Mouse (Mus musculus) naive thymus-derived CD4-positive, alpha-beta T cell, adult 2 months (primary cell): Measurements from ENCODE around the gene Hoxd8.

Experiments used
- DNase-seq: peaks from one replicate; pipeline ENCODE4 v3.0.0-alpha.2; 2011; ENCODE audit warnings: low read depth

The Hoxd8 gene

DNA sequence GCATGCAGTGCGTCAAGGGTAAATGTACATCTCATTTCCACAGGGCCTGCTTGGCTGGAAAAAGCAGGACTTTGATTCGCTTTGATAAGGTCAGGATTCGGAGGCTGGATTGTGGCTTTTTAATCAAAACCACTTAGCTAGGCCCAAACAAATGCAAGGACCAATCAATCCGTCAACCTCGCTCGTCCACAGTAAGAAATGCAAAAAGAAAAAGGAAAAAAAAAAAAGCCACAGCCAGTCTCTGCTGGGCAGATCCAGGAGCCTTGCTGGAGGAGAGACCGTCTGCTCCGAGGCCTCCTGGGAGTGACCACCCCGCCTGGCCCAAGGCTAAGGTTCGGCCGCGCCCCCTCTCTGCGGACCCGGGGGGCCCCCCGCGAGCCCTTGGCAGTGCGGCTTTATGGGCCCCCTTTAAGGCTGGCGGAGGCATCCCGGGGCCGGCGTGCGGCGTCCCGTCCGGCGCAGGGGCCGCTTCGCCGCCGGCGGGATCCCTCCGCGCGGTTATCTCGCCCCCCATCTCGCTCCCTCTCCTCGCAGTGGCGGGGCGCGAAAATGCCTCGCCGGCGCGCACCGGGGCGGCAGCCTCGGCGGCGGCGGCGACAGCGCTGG is at the start of gene Hoxd8:
Hoxd8 (plus strand) TSS at position 223 of the 606 bp plus-strand sequence.
- DNase-seq: no peak

DNA sequence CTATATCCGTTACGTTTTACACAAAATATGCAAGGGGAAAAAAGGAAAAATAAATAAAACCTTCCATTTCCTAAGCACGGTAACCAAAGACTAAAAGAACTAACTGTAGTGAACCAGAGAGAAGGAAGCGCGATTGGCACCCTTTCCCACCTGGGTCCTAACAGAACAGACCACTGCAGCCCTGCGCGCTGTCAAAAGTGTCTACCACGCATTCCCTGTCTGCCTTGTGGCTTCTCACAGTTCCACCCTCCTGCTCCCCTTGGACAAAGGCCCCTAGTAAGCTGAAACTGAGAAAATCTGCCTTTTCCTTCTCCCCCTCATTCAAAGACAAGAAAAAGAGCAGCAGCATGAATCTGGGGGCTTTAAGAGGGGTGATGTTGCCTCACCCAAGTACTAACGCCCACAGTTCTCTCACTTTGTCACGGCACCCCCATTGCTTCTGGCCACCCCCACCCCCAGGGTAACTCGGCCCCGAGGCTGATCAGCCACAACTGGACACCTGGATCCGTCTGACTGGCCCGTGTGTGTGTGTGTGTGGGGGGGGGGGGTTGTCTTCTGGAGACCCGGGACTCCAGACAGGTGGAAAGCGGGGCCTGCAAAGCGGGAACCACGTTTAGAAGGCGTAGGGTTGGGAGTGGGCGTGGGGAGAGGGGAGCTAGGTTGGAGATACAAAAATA is 49.5 kb upstream of the Hoxd8 start:
- no peak for DNase-seq

DNA sequence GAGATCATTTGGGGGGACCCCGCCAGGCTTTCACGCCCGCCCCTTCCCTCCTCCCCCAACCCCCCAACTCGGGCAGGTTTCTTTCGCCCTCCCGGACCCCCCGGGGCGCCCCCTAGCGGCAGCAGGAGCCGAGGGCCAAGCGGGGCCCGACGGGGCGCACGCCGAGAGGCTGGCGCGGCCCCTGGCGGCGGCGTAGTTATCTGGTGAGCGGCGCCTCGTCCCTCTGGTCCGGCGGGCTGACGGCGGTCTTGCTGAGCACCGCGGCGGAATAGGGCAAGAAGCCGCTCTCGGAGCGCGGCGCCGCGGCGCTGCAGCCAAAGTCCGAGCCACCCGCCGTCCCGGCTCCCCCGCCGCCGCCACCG is 49.0 kb upstream of the Hoxd8 start:
- DNase-seq: no peak

DNA sequence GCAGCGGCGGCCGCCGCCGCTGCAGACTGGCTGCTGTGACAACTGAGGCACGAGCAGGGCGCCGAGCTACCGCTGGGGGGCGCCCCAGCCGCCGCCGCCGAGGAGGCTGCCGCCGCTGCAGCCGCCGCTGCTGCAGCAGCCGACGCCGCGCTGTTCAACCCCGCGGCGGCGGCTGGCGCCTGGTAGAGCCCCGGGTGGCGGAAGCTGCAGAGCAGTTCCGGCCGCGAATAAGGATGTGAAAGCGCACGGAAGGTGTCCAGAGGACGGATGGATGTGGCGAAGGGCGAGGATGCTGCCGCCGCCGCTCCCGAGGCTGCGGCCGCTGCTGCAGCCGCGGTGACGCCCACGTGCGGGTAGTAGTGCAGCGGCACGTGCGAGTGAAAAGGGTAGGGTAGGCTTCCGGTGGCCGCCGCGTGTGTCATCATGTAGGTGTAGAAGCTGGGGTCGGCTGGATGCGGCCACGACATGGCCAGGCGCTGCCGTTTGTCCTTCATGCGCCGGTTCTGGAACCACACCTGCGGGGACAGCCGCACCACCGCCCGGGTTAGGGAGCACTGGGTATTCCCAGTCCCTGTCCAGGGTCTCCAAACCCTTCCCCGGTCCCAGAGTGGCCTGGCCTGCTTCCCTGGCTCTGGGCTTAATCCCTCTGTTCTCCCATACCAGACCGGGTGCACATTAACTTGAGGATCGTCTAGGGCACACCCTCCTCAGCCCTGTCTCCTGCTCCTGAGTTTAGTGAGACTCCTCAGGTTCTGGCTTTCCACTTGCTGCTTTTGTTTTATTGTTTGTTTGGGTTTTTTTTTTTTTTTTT is 48.4 kb upstream of the Hoxd8 start:
- DNase-seq: peak; percentile 45

DNA sequence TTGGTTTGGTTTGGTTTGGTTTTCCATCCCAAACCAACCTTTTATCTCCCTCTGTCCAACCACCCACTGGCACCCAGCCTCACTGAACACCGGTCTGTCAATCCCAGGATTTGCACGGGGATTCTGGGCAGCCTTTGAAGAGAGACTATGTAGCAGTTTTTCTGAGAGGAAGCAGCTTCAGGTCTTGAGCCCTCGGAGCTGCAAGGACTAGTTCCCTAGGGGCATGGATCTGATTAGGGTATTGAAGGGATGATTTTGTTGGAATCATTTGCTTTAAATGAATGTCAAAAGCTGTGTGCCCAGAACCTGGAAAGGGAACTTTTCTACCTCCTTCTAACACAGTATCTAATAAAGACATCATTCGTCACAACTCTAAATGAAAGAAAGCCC is 47.8 kb upstream of the Hoxd8 start:
- DNase-seq: no peak

DNA sequence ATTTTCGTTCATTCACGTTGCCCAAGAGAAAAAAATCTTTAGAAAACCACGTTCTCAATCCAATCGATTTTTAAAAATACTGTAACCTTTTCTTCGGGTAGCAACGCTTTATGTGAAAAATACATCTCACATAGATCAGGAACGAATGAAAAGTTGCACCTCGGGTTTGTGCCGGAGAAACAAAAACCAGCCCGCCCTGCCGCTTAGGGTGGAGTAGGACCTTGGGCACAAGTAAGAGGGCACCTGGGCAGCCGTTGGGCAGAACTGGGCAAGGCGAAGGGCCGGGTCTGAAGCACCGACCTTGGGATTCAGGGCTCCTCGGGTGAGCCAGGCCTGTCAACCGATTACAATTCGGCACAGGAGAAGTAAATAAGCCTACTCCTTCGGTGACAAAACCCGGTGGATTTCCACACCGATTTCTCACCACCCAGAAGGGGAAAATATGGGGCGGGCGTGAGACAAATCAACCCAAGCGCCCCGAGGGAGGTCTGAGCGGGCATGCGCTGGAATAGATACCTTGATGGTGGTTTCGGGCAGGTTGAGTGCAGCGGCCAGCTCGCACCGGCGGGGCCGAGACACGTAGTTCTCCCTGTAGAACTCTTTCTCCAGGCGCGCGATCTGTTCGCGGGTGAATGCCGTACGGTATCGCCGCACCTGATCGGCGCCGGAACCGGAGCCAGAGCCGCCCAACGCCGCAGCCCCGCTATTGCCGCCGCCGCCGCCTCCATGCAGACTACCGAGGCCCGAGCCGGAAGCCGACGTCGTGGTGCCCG is 47.0 kb upstream of the Hoxd8 start:
- peak; percentile 39 for DNase-seq

DNA sequence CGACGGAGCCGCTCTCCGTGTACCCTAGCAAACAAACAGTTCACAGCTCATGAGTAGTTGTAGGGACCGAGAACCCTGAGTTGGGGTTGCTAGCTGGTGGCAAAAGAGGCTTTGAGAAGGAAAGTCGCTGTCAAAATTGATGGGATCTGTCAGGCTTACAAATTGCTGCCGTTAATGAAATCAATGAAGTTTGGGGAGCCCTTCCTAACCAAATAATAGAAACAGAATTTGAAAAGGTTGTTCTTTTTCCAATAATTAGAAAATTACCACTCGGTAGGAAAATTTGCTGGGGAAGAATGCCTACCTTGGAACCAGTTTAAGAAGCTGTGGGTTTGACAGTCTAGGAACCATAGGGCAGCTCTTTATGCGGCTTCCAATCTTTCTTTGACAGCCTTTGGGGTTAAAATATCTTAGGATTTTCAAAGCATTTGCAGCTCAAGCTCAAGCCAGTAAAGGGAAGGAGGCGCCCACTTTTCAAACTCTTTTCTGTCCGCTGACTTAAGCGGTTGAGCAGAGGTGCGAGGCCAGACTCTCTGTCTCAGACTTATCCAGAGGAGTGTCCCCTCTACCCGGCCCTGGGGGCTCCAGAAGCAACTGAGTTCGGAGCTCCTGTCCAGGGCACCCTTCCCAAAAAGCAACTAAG is 46.3 kb upstream of the Hoxd8 start:
- DNase-seq: no peak

DNA sequence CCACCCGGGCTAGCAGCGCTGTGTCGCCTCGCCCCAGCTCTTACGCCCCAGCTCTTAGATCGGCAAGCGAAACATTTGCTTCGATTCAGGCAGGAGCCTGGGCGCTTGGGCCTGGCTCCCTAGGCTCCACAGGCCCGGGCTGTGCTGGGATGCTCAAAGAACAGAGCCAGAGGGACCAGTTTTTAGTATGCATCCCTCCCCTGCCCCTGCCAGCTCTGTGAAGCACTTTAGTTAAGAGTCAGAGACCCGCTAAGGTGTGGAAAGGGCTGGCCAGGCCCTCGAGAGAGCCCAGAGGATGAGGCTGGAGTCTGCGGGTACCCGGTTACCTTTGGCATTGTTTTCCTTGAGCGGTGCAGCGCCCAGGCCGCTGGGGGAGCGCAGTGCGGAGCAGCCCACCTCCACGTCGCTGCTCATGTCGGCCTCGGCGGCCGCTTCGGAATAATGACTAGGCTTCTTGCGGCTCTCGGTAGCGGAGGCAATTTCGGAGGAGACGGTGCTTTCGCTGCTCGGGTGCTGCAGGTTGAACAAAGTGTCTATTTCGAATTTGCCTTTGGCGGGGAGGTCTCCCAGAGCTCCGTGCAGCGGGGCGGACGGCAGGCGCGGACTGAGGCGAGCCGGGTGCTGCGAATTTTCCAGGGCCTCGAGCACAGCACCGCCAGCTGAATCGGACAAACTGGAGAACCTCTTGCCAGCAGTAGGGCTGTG is 45.6 kb upstream of the Hoxd8 start:
- no peak for DNase-seq

DNA sequence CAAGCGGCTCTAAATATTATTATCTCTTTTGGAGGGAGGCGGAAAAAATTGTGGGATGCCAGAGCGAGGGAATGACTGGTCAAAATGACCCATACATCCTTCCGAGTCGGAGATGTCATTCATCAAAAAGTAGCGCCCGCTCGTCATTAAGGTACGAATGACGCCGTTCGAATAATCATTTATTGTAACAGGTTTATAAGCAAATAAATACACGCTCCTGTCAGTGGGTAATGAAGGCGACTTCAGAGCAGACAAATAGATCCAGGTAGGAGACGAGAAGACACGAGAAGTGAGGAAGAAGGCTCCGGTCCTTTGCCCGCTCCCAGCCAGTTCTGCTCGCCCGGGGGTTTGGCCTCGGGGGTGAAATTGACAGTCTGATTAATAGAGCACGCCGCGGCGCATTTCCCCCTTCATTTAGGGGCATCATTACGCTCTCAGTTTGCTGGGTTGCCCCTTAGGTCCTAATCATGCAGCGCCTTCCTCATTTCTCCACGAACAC is 44.9 kb upstream of the Hoxd8 start, which contains the start of gene Evx2:
Evx2 (minus strand) TSS at position 51 of the 499 bp plus-strand sequence.
- no peak for DNase-seq

DNA sequence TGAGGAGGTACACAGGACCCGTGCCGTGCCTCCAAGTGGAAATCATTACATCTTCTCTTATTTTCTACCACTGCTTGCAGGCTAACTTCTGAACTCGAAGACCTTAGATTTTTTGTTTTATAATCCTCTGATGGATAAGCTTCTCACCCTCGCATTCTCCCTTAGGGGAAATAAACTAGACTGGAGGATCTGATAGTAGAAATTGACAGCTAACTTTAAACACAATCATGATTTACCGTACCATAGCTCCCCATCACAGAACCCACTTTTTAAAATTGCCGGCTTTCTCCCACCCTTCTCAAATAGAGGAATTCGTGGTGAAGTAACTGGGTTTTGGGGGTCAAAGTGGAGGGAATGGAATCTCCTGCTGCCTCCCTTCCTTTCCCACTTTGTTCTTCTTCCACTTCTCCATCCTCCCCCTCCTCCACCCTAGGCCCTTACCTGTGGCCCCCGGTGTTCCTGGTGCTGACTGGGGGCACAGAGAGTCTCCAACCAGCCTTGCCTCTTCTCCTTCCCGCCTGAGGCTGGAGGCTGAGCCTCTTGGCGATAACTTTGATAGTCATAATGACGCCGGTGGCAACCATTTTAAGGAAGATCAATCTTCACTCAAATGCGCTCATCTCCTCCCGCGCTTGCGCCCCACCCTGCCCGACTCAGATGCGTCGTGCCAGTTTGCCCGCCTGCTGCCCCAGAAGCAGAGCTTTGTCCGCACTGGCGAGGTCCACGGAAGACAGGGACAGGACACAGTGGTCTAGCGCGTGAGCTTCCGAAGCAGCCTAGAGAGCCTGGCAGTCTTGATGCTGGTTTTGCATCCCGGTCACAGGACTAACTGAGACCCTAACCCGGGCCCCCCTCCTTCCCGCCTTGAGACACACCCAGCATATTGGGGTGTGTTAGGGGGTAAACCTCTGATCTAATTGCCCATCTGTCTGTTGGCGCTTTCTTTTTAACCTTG is 43.7 kb upstream of the Hoxd8 start:
- DNase-seq: no peak

DNA sequence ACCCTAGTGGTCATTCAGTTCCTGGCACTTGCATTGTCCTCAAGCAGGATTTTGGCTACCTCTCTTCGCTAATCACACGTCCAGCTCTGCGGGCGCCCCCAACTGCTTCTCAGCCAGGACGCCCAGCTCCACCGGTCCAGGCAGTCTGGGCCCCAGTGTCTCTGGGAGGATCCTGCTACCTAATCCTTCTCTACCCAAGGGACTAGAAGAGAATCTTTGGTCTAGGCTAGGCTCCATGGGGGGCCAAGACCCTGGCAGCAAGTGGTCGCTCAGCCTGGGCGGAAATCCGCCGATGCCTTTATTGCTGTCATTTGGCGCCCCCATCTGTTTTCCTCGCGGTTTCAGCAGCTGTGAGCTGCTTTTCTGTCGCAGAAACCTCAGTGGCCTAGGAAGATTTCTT is 42.7 kb upstream of the Hoxd8 start:
- no peak for DNase-seq

DNA sequence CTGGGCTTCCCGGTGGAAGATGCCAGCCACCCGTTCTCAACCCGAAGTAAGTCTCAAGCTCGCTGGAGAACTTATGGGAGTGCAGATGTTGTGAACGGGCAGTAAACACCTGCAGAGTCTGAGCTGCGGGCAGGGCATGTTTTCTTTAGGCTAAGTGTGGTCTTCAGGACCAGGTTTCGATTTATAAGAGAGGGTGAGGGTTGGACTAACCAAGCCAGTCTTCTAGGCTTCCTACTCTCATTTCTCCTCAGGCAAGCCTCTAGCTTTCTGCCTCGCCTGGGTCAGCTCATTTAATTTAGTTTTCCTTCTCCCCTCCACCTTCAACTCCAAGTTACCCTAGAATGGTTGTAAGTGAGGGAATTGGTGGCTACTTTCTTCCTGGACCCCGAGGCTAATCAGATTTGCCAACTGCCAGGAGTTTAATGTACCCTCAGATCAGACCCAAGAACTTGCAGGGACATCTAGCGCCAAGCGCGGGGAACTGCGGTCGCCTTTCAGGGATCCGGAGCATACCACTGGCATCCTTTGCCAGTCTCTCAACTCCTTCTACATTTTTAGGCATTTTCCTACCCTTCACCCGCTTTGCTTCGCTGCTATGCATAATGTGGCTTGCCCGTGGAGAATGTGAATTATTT is 41.0 kb upstream of the Hoxd8 start:
- DNase-seq: no peak

DNA sequence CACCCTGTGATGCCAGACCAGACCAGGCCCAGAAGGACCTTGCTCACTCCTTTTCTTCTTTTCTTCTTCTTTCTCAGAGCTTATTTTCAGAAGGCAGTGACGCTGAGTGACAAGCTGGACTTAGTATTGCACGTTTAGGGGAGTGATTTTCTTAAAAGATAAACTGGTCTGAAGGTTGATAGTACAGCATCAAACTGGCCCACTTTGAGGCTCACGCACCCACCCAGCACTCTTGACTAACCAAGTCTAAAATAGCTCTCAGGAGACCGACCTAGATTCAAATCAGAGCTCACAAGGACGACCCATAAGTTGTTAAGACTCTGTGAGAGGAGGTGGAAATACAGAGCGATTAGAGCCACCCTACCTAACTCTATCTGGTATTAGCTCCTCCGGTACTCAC is 38.0 kb upstream of the Hoxd8 start:
- no peak for DNase-seq

DNA sequence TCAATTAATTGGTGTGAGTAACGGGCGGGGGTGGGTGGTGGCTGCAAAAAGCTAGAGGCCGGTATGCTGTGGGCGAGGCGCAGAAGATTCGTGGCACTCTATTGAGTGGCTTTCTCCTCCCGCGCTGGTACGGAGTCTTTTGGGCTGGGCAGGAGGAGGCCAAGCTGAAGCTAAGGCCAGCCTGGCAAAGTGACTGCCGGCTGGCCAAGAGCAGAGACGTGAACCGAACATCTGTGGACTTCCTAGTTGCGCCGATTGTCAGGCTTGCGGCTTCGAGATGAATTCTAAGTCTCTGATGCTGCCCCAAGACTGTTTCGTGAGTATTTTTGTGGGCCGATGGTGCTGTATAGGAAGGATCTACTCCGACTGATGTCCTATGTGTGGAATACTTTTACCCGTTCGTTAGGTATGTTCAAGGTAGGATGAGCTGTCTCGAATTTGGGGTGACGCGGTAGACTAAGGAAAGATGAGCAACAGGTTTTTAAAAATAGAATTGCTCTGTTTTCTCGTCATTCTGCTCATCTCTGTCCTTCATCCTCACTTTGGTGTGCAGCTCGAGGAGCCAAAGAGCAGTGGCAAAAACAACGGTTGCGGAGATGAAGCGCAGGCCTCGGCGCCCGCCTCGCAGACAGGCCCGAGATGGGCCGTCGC is 37.1 kb upstream of the Hoxd8 start:
- DNase-seq: no peak

DNA sequence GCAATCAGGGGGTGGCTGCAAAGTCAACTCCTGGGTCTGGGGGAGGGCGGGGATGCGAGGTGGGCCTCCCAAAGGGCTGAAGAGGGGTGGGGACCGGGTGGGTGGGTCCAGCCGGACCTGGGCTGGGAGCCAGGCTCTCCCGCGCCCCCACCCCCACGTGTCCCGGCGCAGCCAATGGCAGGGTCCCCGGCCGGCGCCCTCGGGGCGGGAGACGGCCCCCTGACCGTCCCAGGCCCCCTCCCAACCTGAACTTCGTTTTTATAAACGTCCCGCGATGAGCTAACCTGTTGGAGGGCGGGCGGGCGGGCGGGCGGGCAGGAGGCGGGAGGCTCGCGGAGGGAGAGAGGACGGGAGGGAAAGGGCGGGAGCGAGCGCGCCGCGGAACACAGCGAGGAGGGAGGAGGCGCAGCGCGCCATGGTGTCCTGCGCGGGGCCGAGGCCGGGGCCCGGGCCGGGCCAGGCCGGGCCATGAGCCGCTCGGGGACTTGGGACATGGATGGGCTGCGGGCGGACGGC is 36.5 kb upstream of the Hoxd8 start, which contains the start of gene Hoxd13:
Hoxd13 (plus strand) TSS at position 469 of the 516 bp plus-strand sequence.
- no peak for DNase-seq

DNA sequence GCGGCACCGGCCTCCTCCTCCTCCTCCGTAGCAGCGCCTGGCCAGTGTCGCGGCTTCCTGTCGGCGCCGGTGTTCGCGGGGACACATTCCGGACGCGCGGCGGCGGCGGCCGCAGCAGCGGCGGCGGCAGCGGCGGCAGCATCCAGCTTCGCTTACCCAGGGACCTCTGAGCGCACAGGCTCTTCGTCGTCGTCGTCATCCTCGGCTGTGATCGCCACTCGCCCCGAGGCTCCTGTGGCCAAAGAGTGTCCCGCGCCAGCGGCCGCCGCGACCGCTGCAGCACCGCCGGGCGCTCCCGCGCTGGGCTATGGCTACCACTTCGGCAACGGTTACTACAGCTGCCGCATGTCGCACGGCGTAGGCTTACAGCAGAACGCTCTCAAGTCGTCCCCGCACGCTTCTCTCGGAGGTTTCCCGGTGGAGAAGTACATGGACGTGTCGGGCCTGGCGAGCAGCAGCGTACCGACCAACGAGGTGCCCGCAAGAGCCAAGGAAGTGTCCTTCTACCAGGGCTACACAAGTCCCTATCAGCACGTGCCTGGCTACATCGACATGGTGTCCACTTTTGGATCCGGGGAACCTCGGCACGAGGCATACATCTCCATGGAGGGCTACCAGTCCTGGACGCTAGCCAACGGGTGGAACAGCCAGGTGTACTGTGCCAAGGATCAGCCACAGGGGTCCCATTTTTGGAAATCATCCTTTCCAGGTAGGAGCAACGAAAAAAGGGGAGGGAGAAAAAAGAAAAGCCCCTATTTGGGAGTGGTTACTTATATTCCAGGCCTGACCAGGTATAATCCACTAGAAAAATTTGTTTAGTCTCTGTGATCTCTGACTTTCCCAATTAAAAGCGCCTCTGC is 35.8 kb upstream of the Hoxd8 start:
- no peak for DNase-seq

DNA sequence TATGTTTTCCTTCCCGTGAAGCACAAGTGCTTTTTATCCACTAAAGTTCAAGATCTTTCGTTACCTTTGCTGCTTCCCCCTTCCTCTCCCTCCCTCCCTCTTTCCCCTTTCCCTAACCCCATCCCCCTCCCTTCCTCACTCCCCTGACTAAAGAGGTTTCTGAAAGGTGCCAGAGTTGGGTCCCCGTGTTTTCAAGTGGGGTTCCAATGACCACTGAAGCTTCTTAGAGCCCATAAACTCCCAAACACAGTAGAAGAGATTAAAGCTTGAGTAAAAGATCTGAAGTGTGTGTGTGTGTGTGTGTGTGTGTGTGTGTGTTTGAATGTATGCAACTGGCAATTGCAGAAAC is 35.2 kb upstream of the Hoxd8 start:
- DNase-seq: no peak
